8 mouse cellular contexts compared by ENCODE assay signal in the genomic region with DNA sequence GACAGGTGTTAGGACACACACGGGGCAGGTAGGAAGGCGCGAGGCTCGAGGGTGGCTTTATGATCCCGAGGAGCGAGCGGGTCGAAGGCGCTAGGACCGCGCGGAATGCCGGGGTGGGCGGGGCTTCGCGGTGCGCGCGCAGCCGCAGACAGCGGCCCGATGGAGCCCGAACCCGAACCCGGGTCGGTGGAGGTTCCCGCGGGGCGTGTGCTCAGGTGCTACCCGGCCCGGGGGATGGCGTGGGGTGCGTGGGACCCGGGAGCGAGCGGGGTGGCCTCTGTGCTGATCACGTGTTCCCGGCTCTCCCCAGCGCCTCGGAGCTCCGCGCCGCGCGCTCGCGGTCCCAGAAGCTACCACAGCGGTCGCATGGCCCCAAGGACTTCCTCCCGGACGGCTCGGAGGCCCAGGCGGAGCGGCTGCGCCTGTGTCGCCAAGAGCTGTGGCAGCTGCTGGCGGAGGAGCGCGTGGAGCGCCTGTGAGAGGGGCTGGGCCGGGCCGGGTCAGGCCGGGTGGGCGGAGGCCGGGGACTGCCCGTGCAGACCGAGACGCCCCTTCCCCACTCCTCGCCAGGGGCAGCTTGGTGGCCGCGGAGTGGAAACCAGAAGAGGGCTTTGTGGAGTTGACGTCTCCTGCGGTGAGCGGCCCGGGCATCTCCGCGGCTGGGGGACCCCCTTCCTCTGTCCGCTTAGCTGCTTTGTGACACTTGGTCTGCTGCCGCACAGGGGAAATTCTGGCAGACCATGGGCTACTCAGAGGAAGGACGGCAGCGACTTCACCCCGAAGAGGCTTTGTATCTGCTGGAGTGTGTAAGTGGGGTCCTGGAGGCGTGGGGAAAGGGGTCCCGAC. TPM values are rescaled to one million over a fixed set of nuclear protein-coding genes. Genes with fewer than 3 reads are reported as not detected.
A peak's percentile ranks its signal among the peaks of the same experiment; 100 is the strongest.
DNase-seq lines count a peak whose midpoint lies in the region; ATAC-seq lines count a peak whose summit lies in the region.

A gene (plus strand): TSS at position 120 of the 846 bp plus-strand sequence.

- ATAC-seq in megakaryocyte-erythroid progenitor cell, adult 5-6 weeks (replicated peaks; ENCODE audit: low FRiP score, low TSS enrichment, poor library complexity, severe bottlenecking) = peak; percentile 26; the same call in 1 of the 2 replicates

- peak; percentile 92 for DNase-seq in ZHBTc4 (ENCODE audit: low read depth, low spot score)
- peak; percentile 76 to 90 for DNase-seq in cerebellum, postnatal 4 days (ENCODE audit: low spot score in 2 of 2)
- DNase-seq in gastrocnemius, postnatal 10 days = peak; percentile 92
- DNase-seq in induced T-regulatory cell, adult 2 months (ENCODE audit: low read depth) = peak; percentile 90
- peak; percentile 66 to 87 for DNase-seq in left cerebral cortex, postnatal 14 days (ENCODE audit: low spot score in 2 of 2)
- DNase-seq in right cerebral cortex, postnatal 14 days = peak; percentile 88
- peak; percentile 85 to 86 for DNase-seq in urinary bladder, postnatal 36 days (ENCODE audit: low spot score in 2 of 2)

- intact Hi-C loops in left cerebral cortex, postnatal 14 days (cut with DNase I) = loop anchor here (1.0 to 5.0 kb wide), 3 partner anchors 38 to 183 kb away; no protein-coding TSS in a partner anchor

RNA-seq across cellular contexts. Expression of the gene that starts here (rescaled TPM):
- total RNA-seq in gastrocnemius, postnatal 10 days (2021) = 10 to 100 TPM; 10.3 to 11.1 TPM
- 10 to 100 TPM; 12.7 to 15.3 TPM for total RNA-seq in left cerebral cortex, postnatal 14 days (2021)
- total RNA-seq in megakaryocyte-erythroid progenitor cell, adult 5-6 weeks (2014; fragmentation: Nextera tagmentation) = 20.4 and 32.6 TPM in 2 replicates
- total RNA-seq in megakaryocyte-erythroid progenitor cell, adult 5-6 weeks (2017) = 16.8 and 17.1 TPM in 2 replicates

Comparison
In these comparisons a context has a peak if more than half of its experiments do, and no peak if none do; other contexts are left out.
1. Peak in every context shown above with its lines: DNase-seq and ATAC-seq.